Mouse (Mus musculus): ENCODE data around the gene Rere. TPM values are rescaled to one million over a fixed set of nuclear protein-coding genes. Genes with fewer than 3 reads are reported as not detected.
"Not testable (repeated sequence)": the region's sequence is repeated elsewhere in the genome, so short reads cannot be mapped to it uniquely, and the experiment has no call there.

Rere gene
- polyA plus RNA-seq, 1 experiment from 2014 or later: 13.6 TPM

GRCm38 (mm10) chr4:150254416-150254815 is 27.0 kb upstream of the Rere start:
- no peak for DNase-seq (ENCODE audit: low spot score)

- no peak for DNase-seq (ENCODE audit: low spot score)
Measured at GRCm38 (mm10) chr4:150255181-150255580, 26.3 kb upstream of the Rere start.

GRCm38 (mm10) chr4:150257252-150258204 is 23.9 kb upstream of the Rere start:
- peak; percentile 66 for DNase-seq (ENCODE audit: low spot score)

GRCm38 (mm10) chr4:150258388-150258787 is 23.1 kb upstream of the Rere start:
- DNase-seq (ENCODE audit: low spot score): no peak

GRCm38 (mm10) chr4:150259577-150259976 is 21.9 kb upstream of the Rere start:
- DNase-seq (ENCODE audit: low spot score): no peak

- DNase-seq (ENCODE audit: low spot score): no peak
Measured at GRCm38 (mm10) chr4:150260111-150260510, 21.3 kb upstream of the Rere start.

GRCm38 (mm10) chr4:150260745-150261144 is 20.7 kb upstream of the Rere start:
- DNase-seq (ENCODE audit: low spot score): peak; percentile 43

GRCm38 (mm10) chr4:150262301-150262700 is 19.1 kb upstream of the Rere start:
- no peak for DNase-seq (ENCODE audit: low spot score)

- peak; percentile 49 for DNase-seq (ENCODE audit: low spot score)
Measured at GRCm38 (mm10) chr4:150264903-150265302, 16.5 kb upstream of the Rere start.

- DNase-seq (ENCODE audit: low spot score): no peak
Measured at GRCm38 (mm10) chr4:150265471-150265870, 16.0 kb upstream of the Rere start.

- no peak for DNase-seq (ENCODE audit: low spot score)
Measured at GRCm38 (mm10) chr4:150266655-150267223, 14.7 kb upstream of the Rere start.

- peak; percentile 51 for DNase-seq (ENCODE audit: low spot score)
Measured at GRCm38 (mm10) chr4:150268674-150269653, 12.5 kb upstream of the Rere start.

GRCm38 (mm10) chr4:150269679-150270078 is 11.8 kb upstream of the Rere start:
- peak; percentile 53 for DNase-seq (ENCODE audit: low spot score)

GRCm38 (mm10) chr4:150270718-150271117 is 10.7 kb upstream of the Rere start:
- DNase-seq (ENCODE audit: low spot score): not testable (repeated sequence)

GRCm38 (mm10) chr4:150272725-150273124 is 8.7 kb upstream of the Rere start:
- DNase-seq (ENCODE audit: low spot score): no peak

GRCm38 (mm10) chr4:150275531-150275930 is 5.9 kb upstream of the Rere start:
- DNase-seq (ENCODE audit: low spot score): no peak

- DNase-seq (ENCODE audit: low spot score): not testable (repeated sequence)
Measured at GRCm38 (mm10) chr4:150279336-150279735, 2.1 kb upstream of the Rere start.

GRCm38 (mm10) chr4:150280002-150280401 is 1.4 kb upstream of the Rere start:
- no peak for DNase-seq (ENCODE audit: low spot score)

GRCm38 (mm10) chr4:150280459-150280858 is 987 bp upstream of the Rere start:
- DNase-seq (ENCODE audit: low spot score): no peak

- DNase-seq (ENCODE audit: low spot score): peak; percentile 32
Measured at GRCm38 (mm10) chr4:150281891-150282630, 615 bp downstream of the Rere start.

Data from thymus, postnatal 0 days (tissue).